Mouse (Mus musculus) hindbrain, embryonic 10.5 days (tissue): ENCODE measurements at regions not wholly inside any gene's neighbourhood (a gene's known extent, or its start where the extent isn't known, plus 50 kb on each side); places are given as distances from the start of the nearest gene placed in this dataset.

Source experiments
- DNase-seq: peaks from one replicate; pipeline ENCODE4 v3.0.0-alpha.2; 2017; ENCODE audit warnings: low spot score
- H3K27ac ChIP-seq: fragments of 300-500 bp; sonication (generic); 2 replicates; pipeline ENCODE4 v1.5.1; 2016; ENCODE audit warnings: mild to moderate bottlenecking, moderate library complexity
- H3K27me3 ChIP-seq: fragments of 300-500 bp; sonication (generic); 2 replicates; pipeline ENCODE4 v1.6.1; 2016; ENCODE audit warnings: mild to moderate bottlenecking; ENCODE audit not compliant: poor library complexity, insufficient read depth, severe bottlenecking
- H3K36me3 ChIP-seq: fragments of 300-500 bp; sonication (generic); 2 replicates; pipeline ENCODE4 v1.6.1; 2016; ENCODE audit warnings: mild to moderate bottlenecking, moderate library complexity
- H3K4me1 ChIP-seq: fragments of 300-500 bp; sonication (generic); replicated peaks from 2 replicates; pipeline ENCODE4 v1.6.1; 2016; ENCODE audit warnings: mild to moderate bottlenecking
- H3K4me3 ChIP-seq: fragments of 300-500 bp; sonication (generic); 2 replicates; pipeline ENCODE4 v1.5.1; 2016; ENCODE audit warnings: mild to moderate bottlenecking, moderate library complexity
- H3K9me3 ChIP-seq: fragments of 300-500 bp; sonication (generic); 2 replicates; pipeline ENCODE4 v1.6.1; 2016; ENCODE audit warnings: mild to moderate bottlenecking, moderate library complexity
- WGBS: fragments of 180-500 bp; shearing (Covaris S2); methylation state at CpG from one replicate; pipeline ENCODE4 v1.1.7; 2016; 5-methylcytosine and 5-hydroxymethylcytosine counted together

DNA sequence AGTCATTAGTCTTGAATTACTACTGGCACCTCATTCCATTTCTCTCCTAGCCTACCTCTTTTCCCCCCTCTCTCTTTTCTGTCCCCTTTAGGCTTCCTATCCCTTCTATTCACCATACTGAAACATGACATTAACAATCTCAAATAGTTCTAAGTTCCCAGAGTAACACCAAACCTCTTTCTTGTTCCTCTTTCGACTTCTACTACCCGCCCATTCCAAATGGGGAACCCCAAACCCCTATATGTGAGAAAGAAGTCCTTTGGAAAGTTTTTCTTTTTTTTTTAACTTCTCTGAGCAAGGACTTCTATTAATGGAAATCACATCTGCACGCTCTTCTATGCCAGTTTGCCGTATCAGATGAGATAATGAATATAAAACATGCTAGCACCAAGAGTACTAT, 97.7 kb upstream of the Acvr2a start:
- no peak for DNase-seq
- Histone ChIP-seq H3K27ac (no peak overlapping the region), H3K4me1 (no peaks in the 10 kb centered on the region), H3K4me3 (no peak overlapping the region), H3K36me3 (no peaks in the 10 kb centered on the region), H3K9me3 (no peaks in the 10 kb centered on the region), H3K27me3 (no peaks in the 10 kb centered on the region)
- WGBS, result 96% methylated on average over 4 of the region's 4 CpGs

DNA sequence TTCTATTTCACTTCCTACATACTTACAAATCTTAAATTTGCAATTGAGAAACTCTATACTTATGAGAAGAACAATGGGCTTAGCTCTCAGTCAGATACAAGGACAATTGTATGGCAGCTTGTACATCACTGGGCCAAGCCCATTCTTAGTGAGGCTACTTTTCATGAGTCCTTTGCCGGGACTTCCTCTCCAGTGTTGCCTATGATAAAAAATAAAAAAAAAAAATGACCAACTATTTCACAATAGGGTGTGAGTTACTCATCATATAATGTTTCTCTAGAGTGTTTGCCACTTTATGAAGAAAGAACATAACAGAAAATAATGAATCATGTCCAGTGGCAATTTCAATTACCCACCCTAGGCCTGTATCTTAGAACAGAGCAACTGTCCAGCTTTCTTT, 96.1 kb upstream of the Acvr2a start:
- H3K9me3 ChIP-seq, result no peaks in the 10 kb centered on the region
- no peak overlapping the region for H3K4me3 ChIP-seq
- H3K36me3 ChIP-seq, result no peaks in the 10 kb centered on the region
- WGBS, result 87% methylated on average over 1 of the region's 1 CpGs
- DNase-seq, result no peak
- no peaks in the 10 kb centered on the region for H3K27me3 ChIP-seq
- no peak overlapping the region for H3K27ac ChIP-seq
- H3K4me1 ChIP-seq, result no peaks in the 10 kb centered on the region

DNA sequence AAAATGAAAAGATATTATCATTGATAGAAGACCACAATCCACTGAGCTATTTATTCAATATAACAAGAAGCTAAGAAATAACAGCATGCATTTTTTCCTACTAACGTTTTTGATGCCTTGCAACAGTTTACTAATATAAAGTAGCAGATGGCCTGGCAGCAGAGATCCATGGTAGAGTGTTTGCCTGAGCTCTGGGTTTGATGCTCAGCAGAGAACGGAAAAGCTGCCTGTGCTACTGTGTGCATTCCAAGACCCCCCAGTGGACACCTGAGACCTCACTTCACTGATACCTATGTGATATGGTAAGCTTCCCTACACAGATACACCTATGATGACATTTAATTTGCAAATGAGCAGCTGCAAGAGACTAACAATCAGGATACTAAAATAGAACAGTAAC, 95.6 kb upstream of the Acvr2a start:
- DNase-seq, result no peak
- no peaks in the 10 kb centered on the region for H3K4me1 ChIP-seq
- no peaks in the 10 kb centered on the region for H3K36me3 ChIP-seq
- no peaks in the 10 kb centered on the region for H3K27me3 ChIP-seq
- no peak overlapping the region for H3K4me3 ChIP-seq
- 87% methylated on average over 2 of the region's 2 CpGs for WGBS
- no peaks in the 10 kb centered on the region for H3K9me3 ChIP-seq
- no peak overlapping the region for H3K27ac ChIP-seq

DNA sequence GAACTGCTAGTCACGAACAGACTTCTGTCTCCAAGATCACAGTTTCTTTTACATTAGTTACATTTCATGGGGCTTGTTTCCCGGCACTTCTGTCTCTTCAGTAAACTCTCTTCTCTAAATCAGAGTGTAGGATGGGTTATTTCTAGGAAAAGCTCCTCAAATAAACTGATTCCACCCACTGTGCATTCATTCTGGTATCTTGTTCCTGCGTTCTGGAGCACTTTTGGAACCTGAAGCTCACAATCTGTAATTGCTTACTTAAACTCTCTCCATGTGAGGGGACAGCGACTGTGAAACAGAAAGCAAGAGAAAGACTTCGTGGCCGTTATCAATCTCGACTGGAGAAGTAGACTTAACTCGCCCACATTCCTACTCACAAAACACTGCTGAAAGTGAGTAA, 83.1 kb upstream of the Acvr2a start:
- H3K27me3 ChIP-seq, result no peaks in the 10 kb centered on the region
- no peak overlapping the region for H3K4me3 ChIP-seq
- DNase-seq, result no peak
- H3K4me1 ChIP-seq, result no peaks in the 10 kb centered on the region
- H3K9me3 ChIP-seq, result no peaks in the 10 kb centered on the region
- H3K27ac ChIP-seq, result no peak overlapping the region
- H3K36me3 ChIP-seq, result no peaks in the 10 kb centered on the region
- 81% methylated on average over 8 of the region's 8 CpGs for WGBS

DNA sequence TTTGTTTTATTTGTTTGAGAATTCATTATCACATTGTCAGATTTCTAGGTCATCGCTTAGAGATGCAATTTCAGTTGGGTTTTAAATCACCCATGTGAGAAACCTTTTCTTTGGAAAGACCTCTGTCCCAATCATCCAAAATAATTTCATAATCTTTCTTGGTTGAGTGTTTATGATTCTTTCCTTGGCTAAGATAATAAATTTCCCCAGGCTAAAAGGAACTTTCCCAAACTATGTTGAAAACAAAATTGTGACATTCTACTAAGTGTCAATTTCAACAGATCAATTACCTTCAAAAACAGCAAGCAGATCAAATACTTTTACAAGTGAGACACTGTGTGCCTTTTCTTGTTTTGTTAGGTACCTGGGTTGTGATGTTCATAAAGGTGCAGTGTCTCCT, 80.0 kb upstream of the Acvr2a start:
- Histone ChIP-seq H3K36me3 (no peaks in the 10 kb centered on the region), H3K27ac (no peak overlapping the region), H3K4me1 (0 out of 2 replicates have a peak, but pooled peaks cover 2% of the 10 kb centered on the region), H3K27me3 (no peaks in the 10 kb centered on the region), H3K9me3 (no peaks in the 10 kb centered on the region), H3K4me3 (no peak overlapping the region)
- 93% methylated on average over 1 of the region's 1 CpGs for WGBS
- no peak for DNase-seq

DNA sequence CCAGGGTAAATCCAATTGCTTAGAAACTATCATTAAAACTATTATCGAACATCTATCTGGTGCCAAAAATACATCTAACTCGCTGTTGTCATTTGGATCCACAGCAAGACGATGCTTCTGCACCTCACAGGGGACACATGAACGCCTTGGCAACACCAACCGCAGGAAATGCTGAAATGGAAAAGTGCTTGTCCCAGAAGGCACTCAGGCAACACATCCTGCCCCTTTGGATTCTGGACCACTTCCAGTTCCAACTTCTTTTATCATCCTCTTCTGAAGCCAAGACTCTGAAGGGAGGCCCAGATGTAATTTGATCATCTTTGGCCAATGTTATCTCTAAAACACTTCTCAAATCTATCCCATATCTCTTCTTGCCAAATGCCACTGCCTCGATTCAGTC, 79.4 kb upstream of the Acvr2a start:
- DNase-seq, result no peak
- 93% methylated on average over 6 of the region's 6 CpGs for WGBS
- no peaks in the 10 kb centered on the region for H3K36me3 ChIP-seq
- 0 out of 2 replicates have a peak, but pooled peaks cover 3% of the 10 kb centered on the region for H3K9me3 ChIP-seq
- 0 out of 2 replicates have a peak, but pooled peaks cover 2% of the 10 kb centered on the region for H3K4me1 ChIP-seq
- no peak overlapping the region for H3K4me3 ChIP-seq
- no peaks in the 10 kb centered on the region for H3K27me3 ChIP-seq
- H3K27ac ChIP-seq, result no peak overlapping the region

DNA sequence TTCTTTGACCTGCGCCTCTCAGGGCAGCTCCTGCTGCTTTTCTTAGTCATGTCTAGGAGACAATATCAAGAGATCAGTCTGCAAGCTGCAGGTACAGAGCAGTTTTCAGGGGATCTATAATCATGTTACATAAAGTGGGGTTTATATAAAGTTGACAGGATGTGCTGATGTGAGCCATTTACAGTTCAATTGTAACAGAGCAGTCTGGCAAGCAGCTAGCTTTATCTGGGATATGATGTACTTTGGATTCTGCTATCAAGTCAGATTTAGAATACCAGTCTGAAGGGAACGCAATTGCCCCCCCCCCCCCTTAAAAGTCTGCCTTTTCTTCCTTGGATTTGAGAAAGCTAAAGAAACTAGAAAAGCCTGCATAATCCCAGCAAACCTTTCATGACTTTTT, 77.6 kb upstream of the Acvr2a start:
- no peaks in the 10 kb centered on the region for H3K36me3 ChIP-seq
- H3K27ac ChIP-seq, result no peak overlapping the region
- 77% methylated on average over 2 of the region's 2 CpGs for WGBS
- H3K4me1 ChIP-seq, result 0 out of 2 replicates have a peak, but pooled peaks cover 2% of the 10 kb centered on the region
- no peaks in the 10 kb centered on the region for H3K27me3 ChIP-seq
- H3K9me3 ChIP-seq, result 0 out of 2 replicates have a peak, but pooled peaks cover 3% of the 10 kb centered on the region
- no peak for DNase-seq
- no peak overlapping the region for H3K4me3 ChIP-seq
